Mouse (Mus musculus): ENCODE data around the gene Kif1b. TPM values are rescaled to one million over a fixed set of nuclear protein-coding genes. Genes with fewer than 3 reads are reported as not detected.

Gene Kif1b
- total RNA-seq, 2 experiments from 2014 or later, result 448 to 452 TPM

DNA sequence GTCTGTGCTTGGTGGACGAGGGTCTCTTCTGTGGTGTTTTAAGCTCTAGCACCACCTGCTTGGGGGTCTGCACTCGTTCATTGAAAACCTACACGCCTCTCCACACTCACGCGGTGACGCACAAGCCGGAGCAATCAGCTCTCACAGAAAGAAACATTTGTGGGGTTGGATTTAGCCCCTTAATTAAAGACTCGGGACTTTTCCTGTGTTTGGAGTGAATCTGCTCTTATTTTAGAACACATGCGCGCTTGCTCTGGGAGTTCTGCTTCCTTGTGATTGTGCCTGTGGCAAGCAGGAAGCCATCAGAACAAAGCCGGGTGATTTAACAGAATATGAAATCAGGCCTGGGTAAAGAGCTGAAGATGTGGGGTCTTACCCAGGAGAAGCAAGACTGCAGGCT lies 180.8 kb downstream of the Kif1b start, which contains the start of gene Cort:
Gene Cort, minus strand, starts transcription at position 101 of the 400 bp plus-strand sequence.
- intact Hi-C loops (cut with DNase I), result no loop called here
- DNase-seq (ENCODE audit: low spot score in 2 of 2), result no peak

Other genes starting within 250 kb of the Kif1b start
- 10 to 100 TPM; 48.4 to 57.5 TPM for gene Pex14, start 207.8 kb downstream of the Kif1b start, total RNA-seq (2021)
- gene Dffa, start 203.5 kb downstream of the Kif1b start, total RNA-seq (2021), result 10 to 100 TPM; 52.3 to 62.9 TPM
- gene Cort, start 180.9 kb downstream of the Kif1b start, total RNA-seq (2021), result 10 to 100 TPM; 12.1 to 14.8 TPM
- 10 to 100 TPM; 20.0 to 24.3 TPM for gene Cenps, start 170.1 kb downstream of the Kif1b start, total RNA-seq (2021)
- gene Pgd, start 140.9 kb downstream of the Kif1b start, total RNA-seq (2021), result 10 to 100 TPM; 35.2 to 36.5 TPM
- gene Ube4b, start 119.1 kb upstream of the Kif1b start, total RNA-seq (2021), result 100 to 1,000 TPM; 106 to 113 TPM
- 1 to 10 TPM in 1 of 2 experiments, under 1 TPM in 1; 0.57 to 1.3 TPM for gene Rbp7, start 147.3 kb upstream of the Kif1b start, total RNA-seq (2021)
- not detected for gene Tmem274, start 169.7 kb upstream of the Kif1b start, total RNA-seq (2021)
- 1 to 10 TPM; 9.1 to 9.8 TPM for gene Nmnat1, start 177.5 kb upstream of the Kif1b start, total RNA-seq (2021)
- 10 to 100 TPM; 16.8 to 17.4 TPM for gene Lzic, start 177.5 kb upstream of the Kif1b start, total RNA-seq (2021)
- gene Ctnnbip1, start 210.5 kb upstream of the Kif1b start, total RNA-seq (2021), result 10 to 100 TPM; 36.7 to 43.5 TPM

All from left cerebral cortex, postnatal 36 days (tissue).